Mouse (Mus musculus) olfactory bulb, adult 2 months (tissue): ENCODE data around the gene Ltk.

Experiments
- CTCF ChIP-seq: fragments of 200-500 bp; IDR thresholded peaks from 2 replicates; pipeline ENCODE4 v1.5.1; 2012; ENCODE audit warnings: low read depth, mild to moderate bottlenecking, low read length, moderate library complexity; ENCODE audit not compliant: insufficient read depth
- POLR2A ChIP-seq: fragments of 200-500 bp; IDR thresholded peaks from 2 replicates; pipeline ENCODE4 v1.6.1; 2012; ENCODE audit warnings: mild to moderate bottlenecking, low read depth, low read length, moderate library complexity; ENCODE audit not compliant: insufficient read depth

- TF ChIP-seq CTCF (no peak), POLR2A (no peak)
Observed at GRCm38 (mm10) chr2:119727762-119728416, 32.3 kb downstream of the Ltk start.
